ENCODE assay signal across 8 mouse cellular contexts in genomic region chr5:100501267-100501666, GRCm38 (mm10). TPM values are rescaled to one million over a fixed set of nuclear protein-coding genes. Genes with fewer than 3 reads are reported as not detected.
DNase-seq lines count a peak whose midpoint lies in the region; ATAC-seq and TF ChIP-seq lines count a peak whose summit lies in the region.
"Had no signal": no experiment of that assay in that cellular context is flagged by ENCODE, and none has a peak within 500 bp of the region (broad histone marks: within the 10 kb centered on the region; RNA-seq: fewer than 3 reads in every experiment).

No protein-coding gene starts in this region.

- H3K9me3 ChIP-seq in stomach, embryonic 14.5 days (ENCODE audit: control insufficient read depth, low read depth, low read length): no peaks in the 10 kb centered on the region
- H3K9me3 ChIP-seq in stomach, postnatal 0 days (ENCODE audit: control insufficient read depth, low read length): no peaks in the 10 kb centered on the region
- no peaks in the 10 kb centered on the region for H3K9me3 ChIP-seq in forebrain, embryonic 13.5 days (replicated peaks)
- no peaks in the 10 kb centered on the region for H3K9me3 ChIP-seq in liver, embryonic 14.5 days (ENCODE audit: control insufficient read depth, low read length)

- no peak for ATAC-seq in stomach, embryonic 14.5 days (ENCODE audit: insufficient number of reproducible peaks, insufficient read depth, low FRiP score, low read depth)
- no peak for ATAC-seq in stomach, postnatal 0 days (ENCODE audit: low FRiP score, low TSS enrichment)
- no peak for ATAC-seq in forebrain, embryonic 13.5 days
- no peak for ATAC-seq in liver, embryonic 14.5 days (ENCODE audit: insufficient read depth)

- H3K9ac ChIP-seq in stomach, embryonic 14.5 days (replicated peaks; ENCODE audit: low read depth, low read length): no peak overlapping the region
- H3K9ac ChIP-seq in stomach, postnatal 0 days (ENCODE audit: low read length): no peak overlapping the region
- 0 out of 2 replicates have a peak overlapping the region, but pooled peaks have one; percentile 59 for H3K9ac ChIP-seq in forebrain, embryonic 13.5 days
- H3K9ac ChIP-seq in liver, embryonic 14.5 days (replicated peaks): no peak overlapping the region; the same call in 1 of the 2 replicates

- peak overlapping the region; percentile 42; the same call in 1 of the 2 replicates for H3K4me2 ChIP-seq in stomach, embryonic 14.5 days (replicated peaks; ENCODE audit: low read depth, low read length)
- no peak overlapping the region for H3K4me2 ChIP-seq in stomach, postnatal 0 days (replicated peaks; ENCODE audit: low read depth)
- H3K4me2 ChIP-seq in forebrain, embryonic 13.5 days: peak overlapping the region; percentile 81
- H3K4me2 ChIP-seq in liver, embryonic 14.5 days (ENCODE audit: low read depth): peak overlapping the region; percentile 66

- H3K4me1 ChIP-seq in stomach, embryonic 14.5 days (ENCODE audit: control insufficient read depth, insufficient read depth, low read length): peaks cover 19% of the 10 kb centered on the region
- H3K4me1 ChIP-seq in stomach, postnatal 0 days (replicated peaks; ENCODE audit: control insufficient read depth, insufficient read depth): no peaks in the 10 kb centered on the region; the same call in 1 of the 2 replicates
- H3K4me1 ChIP-seq in forebrain, embryonic 13.5 days: peaks cover 25% of the 10 kb centered on the region
- peaks cover 11 to 18% of the 10 kb centered on the region in 2 experiments for H3K4me1 ChIP-seq in liver, embryonic 14.5 days (replicated peaks; ENCODE audit: control insufficient read depth in 2 of 2, insufficient read depth in 2 of 2, low read length in 1 of 2)

- no peaks in the 10 kb centered on the region for H3K36me3 ChIP-seq in stomach, embryonic 14.5 days (ENCODE audit: control insufficient read depth, insufficient read depth, low read length)
- H3K36me3 ChIP-seq in stomach, postnatal 0 days (ENCODE audit: control insufficient read depth, insufficient read depth, low read length): no peaks in the 10 kb centered on the region
- H3K36me3 ChIP-seq in forebrain, embryonic 13.5 days (ENCODE audit: poor library complexity, severe bottlenecking): no peaks in the 10 kb centered on the region
- no peaks in the 10 kb centered on the region for H3K36me3 ChIP-seq in liver, embryonic 14.5 days (replicated peaks; ENCODE audit: control insufficient read depth, insufficient read depth, low read depth)

- H3K4me3 ChIP-seq in stomach, embryonic 14.5 days (ENCODE audit: low read depth, low read length): no peak overlapping the region
- no peak overlapping the region for H3K4me3 ChIP-seq in stomach, postnatal 0 days (ENCODE audit: low read depth, low read length)
- no peak overlapping the region for H3K4me3 ChIP-seq in forebrain, embryonic 13.5 days
- H3K4me3 ChIP-seq in liver, embryonic 14.5 days (ENCODE audit: insufficient read depth in 1 of 2, low read depth in 2 of 2, low read length in 2 of 2): no peak overlapping the region; a peak in 1 of 4 replicates

- no peak for DNase-seq in stomach, postnatal 0 days (ENCODE audit: low spot score)
- DNase-seq in liver, embryonic 14.5 days (ENCODE audit: low read depth in 3 of 3, low spot score in 3 of 3): no peak
- no peak for DNase-seq in left cerebral cortex, postnatal 14 days (ENCODE audit: low spot score in 2 of 2)
- DNase-seq in spleen, postnatal 10 days (ENCODE audit: low spot score in 2 of 2): no peak
- no peak for DNase-seq in left cerebral cortex, adult 11 months (ENCODE audit: low spot score)

- H3K27me3 ChIP-seq in stomach, embryonic 14.5 days (ENCODE audit: control insufficient read depth, insufficient read depth, low read length): no peaks in the 10 kb centered on the region
- no peaks in the 10 kb centered on the region for H3K27me3 ChIP-seq in stomach, postnatal 0 days (ENCODE audit: control insufficient read depth, insufficient read depth, low read length)
- no peaks in the 10 kb centered on the region for H3K27me3 ChIP-seq in forebrain, embryonic 13.5 days
- H3K27me3 ChIP-seq in liver, embryonic 14.5 days (ENCODE audit: control insufficient read depth, insufficient read depth, low read length): no peaks in the 10 kb centered on the region

- no peak overlapping the region for H3K27ac ChIP-seq in stomach, embryonic 14.5 days (ENCODE audit: low read length)
- no peak overlapping the region for H3K27ac ChIP-seq in stomach, postnatal 0 days (replicated peaks)
- H3K27ac ChIP-seq in forebrain, embryonic 13.5 days: no peak overlapping the region
- no peak overlapping the region; the same call in 1 of the 2 replicates for H3K27ac ChIP-seq in liver, embryonic 14.5 days
- H3K27ac ChIP-seq: kidney, postnatal 0 days had no signal

- no peak for TF ChIP-seq EP300 in stomach, postnatal 0 days (optimal IDR thresholded peaks at IDR 0.05)
- no peak for TF ChIP-seq EP300 in liver, embryonic 14.5 days (IDR thresholded peaks at IDR 0.05; ENCODE audit: low read depth)

- 81% methylated on average over 4 of the region's 4 CpGs for WGBS in stomach, embryonic 14.5 days
- 64% methylated on average over 4 of the region's 4 CpGs for WGBS in stomach, postnatal 0 days
- 83% methylated on average over 4 of the region's 4 CpGs for WGBS in forebrain, embryonic 13.5 days
- WGBS in liver, embryonic 14.5 days (ENCODE audit: insufficient replicate concordance): 32% methylated on average over 4 of the region's 4 CpGs

- intact Hi-C loops in left cerebral cortex, postnatal 14 days (cut with DNase I): no loop called here

- TF ChIP-seq CTCF in stomach, postnatal 0 days (IDR thresholded peaks at IDR 0.05; ENCODE audit: low read depth): no peak
- no peak for TF ChIP-seq CTCF in liver, embryonic 14.5 days (IDR thresholded peaks at IDR 0.05; ENCODE audit: low read depth)

RNA-seq across cellular contexts. Expression of gene Lin54, which starts 0.8 kb away (rescaled TPM):
- polyA plus RNA-seq in stomach, embryonic 14.5 days (2014; fragmentation: Nextera tagmentation; extraction: Ambion mirVana): 15.3 and 16.1 TPM in 2 replicates
- polyA plus RNA-seq in stomach, postnatal 0 days (2015; fragmentation: Nextera tagmentation; extraction: Ambion mirVana): 5.9 TPM in 2 replicates
- polyA plus RNA-seq in forebrain, embryonic 13.5 days (2015; fragmentation: Nextera tagmentation; extraction: Ambion mirVana): 11.2 and 14.0 TPM in 2 replicates
- polyA plus RNA-seq in liver, embryonic 14.5 days (2012; rRNA removed): 5.7 and 8.5 TPM in 2 replicates
- polyA plus RNA-seq in liver, embryonic 14.5 days (2014; fragmentation: Nextera tagmentation; extraction: Ambion mirVana): 11.0 and 12.0 TPM in 2 replicates
- total RNA-seq in left cerebral cortex, postnatal 14 days (2021): 10 to 100 TPM; 15.5 to 17.3 TPM

RNA-seq across cellular contexts. Expression of gene Cops4, which starts 16.8 kb away (rescaled TPM):
- 187 and 188 TPM in 2 replicates for polyA plus RNA-seq in stomach, embryonic 14.5 days (2014; fragmentation: Nextera tagmentation; extraction: Ambion mirVana)
- 106 and 107 TPM in 2 replicates for polyA plus RNA-seq in stomach, postnatal 0 days (2015; fragmentation: Nextera tagmentation; extraction: Ambion mirVana)
- 212 and 218 TPM in 2 replicates for polyA plus RNA-seq in forebrain, embryonic 13.5 days (2015; fragmentation: Nextera tagmentation; extraction: Ambion mirVana)
- polyA plus RNA-seq in liver, embryonic 14.5 days (2012; rRNA removed): 18.4 and 28.2 TPM in 2 replicates
- polyA plus RNA-seq in liver, embryonic 14.5 days (2014; fragmentation: Nextera tagmentation; extraction: Ambion mirVana): 70.9 and 74.5 TPM in 2 replicates
- total RNA-seq in left cerebral cortex, postnatal 14 days (2021): 10 to 100 TPM; 73.3 to 73.8 TPM
